ENCODE assay signal across 8 mouse cellular contexts in genomic region chr15:81796228-81796627, GRCm38 (mm10). TPM values are rescaled to one million over a fixed set of nuclear protein-coding genes. Genes with fewer than 3 reads are reported as not detected.
DNase-seq lines count a peak whose midpoint lies in the region; ATAC-seq and TF ChIP-seq lines count a peak whose summit lies in the region.

No protein-coding gene starts in this region.

- 73% methylated on average over 3 of the region's 3 CpGs for WGBS in neural tube, embryonic 11.5 days
- 70% methylated on average over 3 of the region's 3 CpGs for WGBS in small intestine, adult 2 months

- peak; percentile 49; the same call in 1 of the 2 replicates for TF ChIP-seq CTCF in small intestine, adult 2 months (IDR thresholded peaks at IDR 0.05; ENCODE audit: extremely low read depth, insufficient read length, insufficient replicate concordance, low read depth, low read length)

- DNase-seq in adrenal gland, adult 2 months, result peak; percentile 24
- DNase-seq in adrenal gland, postnatal 4 days (ENCODE audit: low spot score in 2 of 2), result no peak
- peak; percentile 40 for DNase-seq in neural tube, embryonic 11.5 days (ENCODE audit: low spot score)
- DNase-seq in neural tube, embryonic 10.5 days (ENCODE audit: extremely low spot score, low spot score), result no peak
- peak; percentile 61 for DNase-seq in kidney, postnatal 10 days
- no peak for DNase-seq in urinary bladder, adult 18-20 months (ENCODE audit: low spot score in 2 of 2)
- DNase-seq in layer of hippocampus, postnatal 14 days (ENCODE audit: low spot score in 2 of 2), result no peak

- H3K27ac ChIP-seq in neural tube, embryonic 11.5 days (ENCODE audit: low read depth, low read length), result no peak overlapping the region
- H3K27ac ChIP-seq in small intestine, adult 2 months (ENCODE audit: insufficient read depth, low read depth, low read length), result no peak overlapping the region

- H3K36me3 ChIP-seq in neural tube, embryonic 11.5 days (ENCODE audit: control insufficient read depth, insufficient read depth, low read length), result peaks cover 23% of the 10 kb centered on the region
- peaks cover 5% of the 10 kb centered on the region; the same call in 1 of the 2 replicates for H3K36me3 ChIP-seq in small intestine, adult 2 months (ENCODE audit: control insufficient read depth, insufficient read depth, low read length)

- H3K4me3 ChIP-seq in neural tube, embryonic 11.5 days (ENCODE audit: low read depth, low read length), result no peak overlapping the region
- no peak overlapping the region for H3K4me3 ChIP-seq in small intestine, adult 2 months (ENCODE audit: low read depth, low read length)

- H3K4me2 ChIP-seq in neural tube, embryonic 11.5 days (ENCODE audit: low read depth), result no peak overlapping the region

- H3K9me3 ChIP-seq in neural tube, embryonic 11.5 days (ENCODE audit: control insufficient read depth, low read length), result no peaks in the 10 kb centered on the region

- no peak overlapping the region for H3K9ac ChIP-seq in neural tube, embryonic 11.5 days (ENCODE audit: low read length)

- no peaks in the 10 kb centered on the region for H3K4me1 ChIP-seq in neural tube, embryonic 11.5 days (ENCODE audit: control insufficient read depth, insufficient read depth, low read length)
- H3K4me1 ChIP-seq in small intestine, adult 2 months (ENCODE audit: control insufficient read depth, insufficient read depth, insufficient read length, low read length), result peaks cover 4% of the 10 kb centered on the region

- H3K27me3 ChIP-seq in neural tube, embryonic 11.5 days (ENCODE audit: control insufficient read depth, insufficient read depth, low read length), result no peaks in the 10 kb centered on the region
- H3K27me3 ChIP-seq in small intestine, adult 2 months (ENCODE audit: control insufficient read depth, insufficient read depth, low read length), result no peaks in the 10 kb centered on the region

- no peak for TF ChIP-seq POLR2A in small intestine, adult 2 months (IDR thresholded peaks at IDR 0.05; ENCODE audit: low read depth, low read length)

- ATAC-seq in neural tube, embryonic 11.5 days (ENCODE audit: insufficient read depth, low FRiP score, low TSS enrichment), result no peak

RNA-seq across cellular contexts. Expression of gene Tef, which starts 6.0 kb away (rescaled TPM):
- total RNA-seq in adrenal gland, adult 2 months (2021), result 100 to 1,000 TPM in 1 of 2 experiments, 10 to 100 TPM in 1; 35.0 to 100 TPM
- polyA plus RNA-seq in adrenal gland, adult 2 months (2012; rRNA removed), result 35.0 and 69.3 TPM in 2 replicates
- total RNA-seq in adrenal gland, postnatal 4 days (2021), result 10 to 100 TPM; 84.6 to 86.1 TPM
- polyA plus RNA-seq in neural tube, embryonic 11.5 days (2014; fragmentation: Nextera tagmentation; extraction: Ambion mirVana), result 13.7 and 14.1 TPM in 2 replicates
- polyA plus RNA-seq in small intestine, adult 2 months (2012; rRNA removed), result 5.6 and 9.4 TPM in 2 replicates
- 100 to 1,000 TPM; 184 TPM for total RNA-seq in layer of hippocampus, postnatal 14 days (2021)

RNA-seq across cellular contexts. Expression of gene Rangap1, which starts 50.9 kb away (rescaled TPM):
- 10 to 100 TPM; 57.1 to 73.0 TPM for total RNA-seq in adrenal gland, adult 2 months (2021)
- 20.8 and 24.9 TPM in 2 replicates for polyA plus RNA-seq in adrenal gland, adult 2 months (2012; rRNA removed)
- 10 to 100 TPM; 53.6 to 62.6 TPM for total RNA-seq in adrenal gland, postnatal 4 days (2021)
- polyA plus RNA-seq in neural tube, embryonic 11.5 days (2014; fragmentation: Nextera tagmentation; extraction: Ambion mirVana), result 137 and 152 TPM in 2 replicates
- polyA plus RNA-seq in small intestine, adult 2 months (2012; rRNA removed), result 13.3 and 17.8 TPM in 2 replicates
- 100 to 1,000 TPM; 161 to 176 TPM for total RNA-seq in layer of hippocampus, postnatal 14 days (2021)

RNA-seq across cellular contexts. Expression of gene Zc3h7b, which starts 51.4 kb away (rescaled TPM):
- total RNA-seq in adrenal gland, adult 2 months (2021), result 10 to 100 TPM; 62.9 to 87.9 TPM
- 54.0 and 60.6 TPM in 2 replicates for polyA plus RNA-seq in adrenal gland, adult 2 months (2012; rRNA removed)
- 10 to 100 TPM; 94.6 to 98.5 TPM for total RNA-seq in adrenal gland, postnatal 4 days (2021)
- polyA plus RNA-seq in neural tube, embryonic 11.5 days (2014; fragmentation: Nextera tagmentation; extraction: Ambion mirVana), result 48.8 TPM in 2 replicates
- 7.3 and 7.7 TPM in 2 replicates for polyA plus RNA-seq in small intestine, adult 2 months (2012; rRNA removed)
- 100 to 1,000 TPM; 161 to 169 TPM for total RNA-seq in layer of hippocampus, postnatal 14 days (2021)

Comparison
In these comparisons a context has a peak if more than half of its experiments do, and no peak if none do; other contexts are left out.
1. DNase-seq: peak in adrenal gland, adult 2 months (single experiment), neural tube, embryonic 11.5 days (single experiment) and kidney, postnatal 10 days (single experiment); none in adrenal gland, postnatal 4 days (0 of 2), neural tube, embryonic 10.5 days (single experiment), urinary bladder, adult 18-20 months (0 of 2) and layer of hippocampus, postnatal 14 days (0 of 2).